Mouse (Mus musculus) CH12.LX (cell line): ENCODE measurements around the gene Dnase2a. TPM values are rescaled to one million over a fixed set of nuclear protein-coding genes. Genes with fewer than 3 reads are reported as not detected.

Experiments
- DNase-seq: peaks from one replicate; pipeline ENCODE4 v3.0.0-alpha.2; 2013; ENCODE audit errors: extremely low read depth
- H3K27ac ChIP-seq: 2 replicates; pipeline ENCODE4 v1.5.1; 2012; ENCODE audit warnings: low read depth, mild to moderate bottlenecking, control low read depth, moderate library complexity; ENCODE audit not compliant: insufficient read depth
- H3K27me3 ChIP-seq: replicated peaks from 2 replicates; pipeline ENCODE3; 2012; ENCODE audit warnings: inconsistent platforms
- H3K36me3 ChIP-seq, 2 experiments: replicated peaks in 1 of 2; 2 replicates each; pipeline versions ENCODE3 to v1.6.1; 2012; ENCODE audit warnings: inconsistent platforms in 1 of 2, low read length in 1 of 2, mild to moderate bottlenecking in 1 of 2, mixed read lengths in 1 of 2, moderate library complexity in 1 of 2; ENCODE audit not compliant: control insufficient read depth in 1 of 2, insufficient read depth in 1 of 2
- H3K4me1 ChIP-seq, 2 experiments: 2 replicates each; pipeline ENCODE4 v1.6.1; 2012; ENCODE audit warnings: inconsistent platforms in 1 of 2, moderate library complexity in 1 of 2; ENCODE audit not compliant: insufficient read depth in 2 of 2, control insufficient read depth in 1 of 2
- H3K4me2 ChIP-seq: 2 replicates; pipeline ENCODE4 v1.6.1; 2012; ENCODE audit warnings: low read depth, mild to moderate bottlenecking, control low read depth; ENCODE audit not compliant: poor library complexity, insufficient read depth, severe bottlenecking
- H3K4me3 ChIP-seq, 3 experiments: fragments of 150-350 bp in 1 of 3; sonication (generic) in 1 of 3; replicated peaks in 1 of 3; 2 replicates each; pipeline versions ENCODE3 to v1.5.1; 2011 to 2012; ENCODE audit warnings: low read depth in 2 of 3, low read length in 2 of 3, mild to moderate bottlenecking in 2 of 3, moderate library complexity in 2 of 3, control low read depth in 1 of 3, improper control_type of control experiment in 1 of 3, inconsistent platforms in 1 of 3, mixed read lengths in 1 of 3; ENCODE audit not compliant: poor library complexity in 1 of 3
- H3K79me2 ChIP-seq: replicated peaks from 2 replicates; pipeline ENCODE4 v1.6.1; 2012; ENCODE audit warnings: mild to moderate bottlenecking, moderate library complexity; ENCODE audit not compliant: control insufficient read depth, poor library complexity, insufficient read depth, severe bottlenecking; ENCODE audit errors: extremely low read depth
- H3K9ac ChIP-seq: 2 replicates; pipeline ENCODE4 v1.6.1; 2012; ENCODE audit warnings: low read depth, mild to moderate bottlenecking, control low read depth, moderate library complexity; ENCODE audit not compliant: insufficient read depth
- H3K9me3 ChIP-seq: replicated peaks from 2 replicates; pipeline ENCODE3; 2012; ENCODE audit warnings: low read length, inconsistent platforms, mixed read lengths
- CHD2 ChIP-seq: IDR thresholded peaks from 2 replicates; pipeline ENCODE4 v1.6.1; 2011; ENCODE audit warnings: low read length, improper control_type of control experiment
- CTCF ChIP-seq, 2 experiments: IDR thresholded peaks in 1 of 2; conservative IDR thresholded peaks in 1 of 2; 2 replicates each; pipeline ENCODE4 v1.5.1; 2011 to 2012; ENCODE audit warnings: low read depth in 2 of 2, low read length in 2 of 2, improper control_type of control experiment in 1 of 2, inconsistent platforms in 1 of 2, mild to moderate bottlenecking in 1 of 2, moderate library complexity in 1 of 2
- EP300 ChIP-seq: IDR thresholded peaks from 2 replicates; pipeline ENCODE4 v1.6.1; 2011; ENCODE audit warnings: low read length, improper control_type of control experiment
- HCFC1 ChIP-seq: IDR thresholded peaks from 2 replicates; pipeline ENCODE4 v1.6.1; 2012; ENCODE audit warnings: low read depth, mild to moderate bottlenecking, inconsistent platforms, low read length, improper control_type of control experiment
- IRF4 ChIP-seq: IDR thresholded peaks from 2 replicates; pipeline ENCODE4 v1.6.1; 2014; ENCODE audit warnings: low read depth, mild to moderate bottlenecking, inconsistent platforms, low read length, improper control_type of control experiment
- JUN ChIP-seq: IDR thresholded peaks from 2 replicates; pipeline ENCODE4 v1.6.1; 2011; ENCODE audit warnings: low read depth, mild to moderate bottlenecking, low read length, improper control_type of control experiment, moderate library complexity; ENCODE audit not compliant: insufficient read depth
- KAT2A ChIP-seq: IDR thresholded peaks from 2 replicates; pipeline ENCODE4 v1.6.1; 2012; ENCODE audit warnings: low read length, improper control_type of control experiment, inconsistent platforms; ENCODE audit not compliant: insufficient replicate concordance
- MAFK ChIP-seq: IDR thresholded peaks from 2 replicates; pipeline ENCODE4 v1.6.1; 2011; ENCODE audit warnings: low read length, improper control_type of control experiment; ENCODE audit not compliant: insufficient replicate concordance
- MAZ ChIP-seq: IDR thresholded peaks from 2 replicates; pipeline ENCODE4 v1.6.1; 2012; ENCODE audit warnings: low read depth, mild to moderate bottlenecking, inconsistent platforms, low read length, improper control_type of control experiment, moderate library complexity
- MXI1 ChIP-seq: IDR thresholded peaks from 2 replicates; pipeline ENCODE4 v1.6.1; 2011; ENCODE audit warnings: mild to moderate bottlenecking, low read depth, low read length, improper control_type of control experiment
- MYC ChIP-seq: IDR thresholded peaks from 2 replicates; pipeline ENCODE4 v1.6.1; 2011; ENCODE audit warnings: low read depth, mild to moderate bottlenecking, improper control_type of control experiment, low read length
- POLR2A ChIP-seq: IDR thresholded peaks from 2 replicates; pipeline ENCODE4 v1.6.1; 2011; ENCODE audit warnings: low read depth, mild to moderate bottlenecking, improper control_type of control experiment, low read length
- RAD21 ChIP-seq: IDR thresholded peaks from 2 replicates; pipeline ENCODE4 v1.6.1; 2011; ENCODE audit warnings: low read depth, mild to moderate bottlenecking, low read length, improper control_type of control experiment, moderate library complexity
- RCOR1 ChIP-seq: conservative IDR thresholded peaks from 2 replicates; pipeline ENCODE4 v1.6.1; 2012; ENCODE audit warnings: low read depth, mild to moderate bottlenecking, inconsistent platforms, low read length, improper control_type of control experiment
- SIN3A ChIP-seq: IDR thresholded peaks from 2 replicates; pipeline ENCODE4 v1.6.1; 2012; ENCODE audit warnings: low read length, improper control_type of control experiment, inconsistent platforms
- SMC3 ChIP-seq: IDR thresholded peaks from 2 replicates; pipeline ENCODE4 v1.6.1; 2011; ENCODE audit warnings: low read depth, low read length, improper control_type of control experiment
- TBP ChIP-seq: conservative IDR thresholded peaks from 2 replicates; pipeline ENCODE4 v1.6.1; 2011; ENCODE audit warnings: low read depth, low read length, improper control_type of control experiment
- USF2 ChIP-seq: conservative IDR thresholded peaks from 2 replicates; pipeline ENCODE4 v1.6.1; 2011; ENCODE audit warnings: low read depth, low read length, improper control_type of control experiment
- ZNF384 ChIP-seq: IDR thresholded peaks from 2 replicates; pipeline ENCODE4 v1.6.1; 2012; ENCODE audit warnings: low read depth, low read length, improper control_type of control experiment, inconsistent platforms
- dilution Hi-C: fragments of 300-500 bp; cut with MboI; formaldehyde crosslinking; loops from 2 replicates; pipeline ENCODE4 v1.14.3; 2020; ENCODE audit warnings: low sequenced_read_pairs; ENCODE audit not compliant: extremely low pct_unique_long_range_greater_than_20kb, extremely low pct_ligation_motif_present
- in situ Hi-C: fragments of 300-500 bp; cut with MboI; formaldehyde crosslinking; loops from 3 replicates; pipeline ENCODE4 v1.14.3; 2019; ENCODE audit warnings: low sequenced_read_pairs, low pct_ligation_motif_present, low pct_unique_long_range_greater_than_20kb, mixed read lengths
- polyA plus RNA-seq: library from polyadenylated mRNA; unstranded; fragments of >175 nt; gene quantifications from 2 replicates; pipeline ENCODE4 v1.2.1, GENCODE M21; 2012; ENCODE audit warnings: low read depth; ENCODE audit not compliant: insufficient read length
- total RNA-seq, 2 experiments: library from RNA; depleted of rRNA; stranded (reverse); fragments of 300-350 nt in 1 of 2; fragments of >200 nt in 1 of 2; gene quantifications; 2 replicates each; pipeline ENCODE4 v1.2.3; 2012 to 2014

The Dnase2a gene
- total and polyA plus RNA-seq, 3 experiments, result 12.8 to 25.4 (median 15.0) TPM

GRCm38 (mm10) chr8:84966603-84967002 lies 58.2 kb downstream of the Dnase2a start:
- Histone ChIP-seq H3K4me2 (peak overlapping the region; percentile 29; the same call in 1 of the 2 replicates), H3K9me3 (no peaks in the 10 kb centered on the region), H3K4me1 (peaks cover 18 to 50% of the 10 kb centered on the region in 2 experiments), H3K4me3 (no peak overlapping the region), H3K27me3 (no peaks in the 10 kb centered on the region), H3K9ac (no peak overlapping the region), H3K27ac (0 out of 2 replicates have a peak overlapping the region, but pooled peaks have one; percentile 15), H3K79me2 (peaks cover 9% of the 10 kb centered on the region), H3K36me3 (peaks cover 19 to 37% of the 10 kb centered on the region in 2 experiments)
- DNase-seq, result no peak
- TF ChIP-seq RAD21 (no peak), CTCF (conservative IDR thresholded peaks at IDR 0.05 in 1 of 2, IDR thresholded peaks at IDR 0.05 in 1 of 2; ENCODE audit: low read depth in 2 of 2, low read length in 2 of 2) (no peak), MXI1 (0 out of 2 replicates have a peak, but pooled peaks have one; percentile 28), IRF4 (no peak), SIN3A (no peak), TBP (no peak), MAZ (no peak), JUN (no peak), KAT2A (no peak)
- in situ Hi-C loops, result no loop called here
- dilution Hi-C loops, result no loop called here

DNA sequence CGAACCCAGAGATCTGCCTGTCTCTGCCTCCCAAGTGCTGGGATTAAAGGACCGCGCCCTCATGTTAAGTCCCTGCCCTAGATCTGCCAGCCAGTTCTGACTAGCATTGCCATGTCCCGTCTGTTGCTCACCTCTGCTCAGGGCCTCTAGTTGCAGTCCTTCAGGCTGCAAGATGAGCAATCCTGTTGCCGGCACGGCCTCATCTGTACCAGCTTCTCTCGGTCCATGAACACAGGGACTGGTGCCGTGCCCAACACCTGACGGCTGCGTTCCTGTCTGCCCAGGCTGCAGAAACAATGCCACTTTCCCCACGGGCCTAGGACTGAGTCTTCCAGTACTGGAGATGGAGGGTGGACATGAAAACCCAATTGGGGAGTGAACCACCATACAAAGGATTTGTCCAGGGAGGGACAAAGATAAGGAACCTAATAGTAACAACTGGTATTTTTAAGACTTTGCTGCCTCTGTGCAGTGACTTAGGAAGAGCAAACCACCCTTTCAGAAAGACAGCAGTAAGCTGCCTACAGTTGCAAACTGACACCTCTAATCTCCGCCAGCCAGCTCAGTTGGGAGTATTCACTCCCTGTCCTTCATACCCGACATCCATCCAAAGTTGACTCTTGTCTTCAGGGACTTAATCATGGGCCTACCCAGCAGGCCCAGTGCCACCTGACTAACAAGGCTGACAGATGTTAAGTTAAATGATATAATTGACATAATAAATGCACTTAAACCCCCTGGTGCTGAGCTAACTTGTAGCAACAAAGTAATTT lies 59.4 kb downstream of the Dnase2a start:
- Histone ChIP-seq H3K4me1 (peaks cover 18 to 50% of the 10 kb centered on the region in 2 experiments), H3K4me3 (peak overlapping the region in 1 of 3 experiments; percentile 90), H3K9ac (no peak overlapping the region; the same call in 1 of the 2 replicates), H3K27me3 (no peaks in the 10 kb centered on the region), H3K27ac (no peak overlapping the region), H3K9me3 (no peaks in the 10 kb centered on the region), H3K36me3 (peaks cover 15 to 34% of the 10 kb centered on the region in 2 experiments), H3K79me2 (peaks cover 9% of the 10 kb centered on the region), H3K4me2 (no peak overlapping the region; the same call in 1 of the 2 replicates)
- TF ChIP-seq HCFC1 (no peak), MYC (no peak), JUN (no peak), RCOR1 (no peak), ZNF384 (no peak), USF2 (no peak), MAFK (no peak), CHD2 (no peak), SIN3A (no peak), SMC3 (no peak), POLR2A (no peak), EP300 (no peak)
- in situ Hi-C loops (no loop called here), dilution Hi-C loops (no loop called here)
- DNase-seq, result no peak
